Mouse (Mus musculus) skeletal muscle tissue, adult 2 months (tissue): ENCODE measurements around the gene Lipe.
A peak's percentile ranks its signal among the peaks of the same experiment; 100 is the strongest.
"Not testable (repeated sequence)": the region's sequence is repeated elsewhere in the genome, so short reads cannot be mapped to it uniquely, and the experiment has no call there.

Experiments used
- DNase-seq: peaks from one replicate; pipeline ENCODE4 v3.0.0-alpha.2; 2012; ENCODE audit warnings: low read depth, low spot score

Gene Lipe

DNA sequence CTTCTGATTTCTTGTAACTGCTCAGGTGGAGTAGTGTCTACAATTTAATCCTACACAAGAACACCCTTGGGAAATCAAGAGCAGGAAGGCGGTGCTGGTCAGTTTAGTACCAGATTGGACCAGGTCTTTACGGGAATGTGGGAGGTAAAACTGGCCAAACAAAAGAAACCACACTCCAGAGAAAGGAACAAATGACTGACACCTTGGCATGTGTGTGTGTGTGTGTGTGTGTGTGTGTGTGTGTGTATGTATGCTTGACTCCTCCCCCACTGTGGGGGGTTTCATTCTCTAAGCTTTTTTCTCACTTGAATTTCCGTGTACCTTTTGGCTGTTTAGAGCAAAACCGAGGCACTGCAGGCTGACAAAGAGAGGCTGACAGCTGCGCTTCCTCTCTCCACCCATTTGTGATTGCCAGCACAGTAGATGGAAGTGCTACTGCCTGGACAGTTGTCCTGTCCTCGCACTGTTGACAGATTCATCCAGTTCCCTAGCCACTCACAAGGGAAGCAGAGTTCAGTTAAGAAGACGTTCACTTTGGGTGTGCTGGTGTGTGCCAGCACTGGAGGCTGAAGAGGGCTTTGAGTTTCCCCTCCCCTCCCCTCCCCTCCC is 14.4 kb upstream of the Lipe start, which contains the start of gene Cxcl17:
Cxcl17 (minus strand) TSS at position 54 of the 609 bp plus-strand sequence.
- no peak for DNase-seq

DNA sequence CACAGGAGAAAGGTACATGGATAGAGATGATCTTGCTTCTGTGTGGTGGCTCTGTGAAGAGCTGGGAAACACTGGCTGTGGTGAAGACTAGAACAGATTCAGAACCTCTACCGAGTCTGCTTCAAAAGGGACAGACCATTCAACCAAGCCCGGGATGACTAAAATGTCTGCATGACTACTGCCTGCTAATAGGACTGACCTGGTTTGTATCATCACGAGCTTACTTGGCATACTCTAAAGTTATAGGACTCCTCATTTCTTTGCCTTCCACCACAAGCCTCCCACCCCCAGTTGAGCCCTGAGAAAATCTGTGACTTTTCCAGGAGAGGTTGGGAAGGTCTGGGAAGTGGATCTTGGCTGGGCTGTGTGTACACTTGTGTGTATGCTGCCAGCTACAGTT is 13.4 kb upstream of the Lipe start:
- DNase-seq = no peak

DNA sequence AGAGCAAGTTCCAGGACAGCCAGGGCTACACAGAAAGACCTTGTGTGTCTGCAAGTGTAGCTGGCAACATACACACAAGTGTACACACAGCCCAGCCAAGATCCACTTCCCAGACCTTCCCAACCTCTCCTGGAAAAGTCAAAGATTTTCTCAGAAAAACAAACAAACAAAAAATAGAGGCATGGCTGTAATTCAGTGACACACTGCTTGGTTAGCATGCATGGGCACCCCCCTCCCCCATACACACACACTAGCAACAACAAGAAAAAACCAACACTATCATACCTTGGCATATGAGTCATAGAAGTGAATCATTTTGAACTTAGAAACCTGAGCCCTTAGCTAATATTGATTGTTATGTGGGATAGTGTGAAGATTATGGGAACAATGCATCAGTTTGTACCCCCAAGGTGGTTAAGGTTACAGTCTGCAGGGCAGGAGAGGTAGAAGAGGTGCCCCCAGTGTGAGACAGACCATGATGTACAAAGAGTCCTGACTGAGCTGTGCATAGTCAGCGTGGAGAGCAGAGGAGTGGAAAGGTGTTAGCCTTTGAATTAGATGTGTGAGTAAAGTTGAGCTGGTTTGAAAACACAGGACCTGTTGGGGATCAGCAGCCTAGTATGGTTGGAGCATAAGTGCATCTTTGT is 12.6 kb upstream of the Lipe start:
- DNase-seq = no peak

DNA sequence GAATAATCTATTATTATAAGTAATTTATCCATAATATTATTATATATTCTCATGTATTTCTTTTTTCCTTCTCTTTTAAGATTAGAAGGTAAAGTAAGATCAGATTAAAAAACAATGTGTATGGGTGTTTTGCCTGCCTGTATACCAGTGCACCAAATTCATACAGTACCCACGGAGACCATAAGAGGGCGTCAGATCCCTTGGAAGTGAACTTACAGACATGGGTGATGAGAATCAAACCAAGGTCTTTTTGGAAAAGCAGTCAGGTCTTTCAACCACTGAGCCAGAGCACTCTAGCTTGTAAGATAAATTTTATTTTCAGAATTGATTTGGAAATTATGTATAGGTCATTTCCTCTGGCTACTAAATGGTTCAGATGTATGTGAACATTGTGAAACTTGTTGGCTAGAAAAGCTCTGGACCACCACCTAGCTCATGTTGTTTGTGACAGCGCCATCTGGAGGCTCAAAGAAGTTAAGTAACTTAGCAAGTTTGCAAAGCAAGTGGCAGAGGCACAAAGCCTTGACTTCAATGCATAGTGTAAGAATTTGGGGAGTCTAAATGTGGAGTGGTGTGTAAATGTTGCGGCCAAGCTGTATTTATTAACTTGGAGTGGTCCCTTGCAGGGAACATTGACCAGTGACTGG is 10.7 kb upstream of the Lipe start:
- no peak for DNase-seq

DNA sequence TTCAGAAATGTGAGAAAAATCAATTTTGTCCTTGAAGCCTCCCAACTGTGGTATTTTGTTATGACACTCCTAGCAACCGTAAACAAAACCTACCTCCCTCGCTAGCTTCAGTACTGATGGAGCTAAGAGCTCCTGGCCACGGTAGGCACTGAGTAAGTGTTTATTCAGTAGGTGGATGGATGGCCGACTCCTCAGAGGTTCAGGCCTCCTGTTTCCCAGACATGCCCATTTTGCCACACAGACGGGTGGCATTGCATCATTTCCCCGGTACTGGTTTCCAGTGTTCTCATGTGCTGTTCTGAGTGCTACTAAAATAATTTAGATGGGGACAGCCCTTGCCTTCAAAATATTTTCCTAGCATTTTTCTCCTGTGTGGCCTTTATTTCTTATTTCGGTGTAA is 8.0 kb upstream of the Lipe start:
- DNase-seq = no peak

DNA sequence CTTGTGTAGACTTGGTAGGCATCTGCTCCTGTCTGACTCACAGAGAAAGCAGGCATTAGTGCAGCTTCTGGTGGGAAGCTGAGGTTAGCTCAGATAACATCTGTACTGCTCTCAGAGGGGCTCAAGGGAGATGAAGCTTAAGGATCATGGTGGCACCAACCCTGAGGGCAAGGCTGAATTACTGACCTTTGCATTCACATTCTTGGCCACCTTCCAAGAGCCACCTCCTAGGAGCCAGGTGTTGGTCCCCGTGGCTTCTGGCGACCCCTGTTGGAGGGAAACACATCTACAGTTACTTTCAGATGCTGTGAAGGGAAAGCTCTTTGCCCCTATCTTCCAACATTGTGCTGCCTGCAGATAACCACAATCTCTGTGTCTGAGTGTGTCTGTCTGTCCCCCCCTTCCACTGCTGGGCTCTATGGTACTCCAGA is 4.2 kb upstream of the Lipe start:
- DNase-seq = peak; percentile 74

DNA sequence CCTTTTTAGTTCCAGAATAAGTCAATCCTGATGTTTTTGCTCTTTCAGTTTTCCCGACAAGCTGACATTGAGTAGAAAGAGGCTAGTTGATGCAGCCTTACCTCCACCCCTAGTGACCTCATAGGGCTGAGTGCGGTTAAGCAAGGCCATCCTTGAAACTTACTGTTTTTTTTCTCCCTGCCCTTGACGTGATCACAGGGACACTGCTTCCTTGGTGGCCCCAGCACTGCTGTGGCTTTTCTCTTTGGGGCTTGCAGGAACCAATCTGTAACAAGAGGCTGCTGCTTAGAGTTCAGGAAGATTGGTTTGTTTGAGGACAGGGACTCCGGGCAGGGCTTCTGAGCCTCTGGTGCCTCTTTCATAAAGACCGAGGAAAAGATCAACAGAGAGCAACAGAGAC is 3.5 kb upstream of the Lipe start:
- no peak for DNase-seq

DNA sequence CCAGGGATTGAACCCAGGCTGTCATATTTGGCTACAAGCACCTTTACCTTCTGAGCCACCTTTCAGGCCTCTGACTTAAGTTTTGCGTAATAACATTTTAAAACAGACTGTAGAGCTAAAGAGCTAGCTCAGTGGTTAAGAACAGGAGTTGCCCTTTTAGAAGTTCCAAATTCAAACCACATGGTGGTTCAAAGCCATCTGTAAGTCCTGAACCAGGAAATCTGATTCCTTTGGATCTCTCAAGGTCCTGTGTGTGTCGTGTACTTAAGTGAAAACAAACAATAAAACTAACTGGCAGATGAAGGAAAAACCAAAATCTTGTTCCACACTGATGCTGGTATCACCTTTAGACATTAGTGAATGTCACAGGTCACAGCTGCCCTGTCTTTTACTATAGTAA is 3.0 kb upstream of the Lipe start:
- DNase-seq = no peak

DNA sequence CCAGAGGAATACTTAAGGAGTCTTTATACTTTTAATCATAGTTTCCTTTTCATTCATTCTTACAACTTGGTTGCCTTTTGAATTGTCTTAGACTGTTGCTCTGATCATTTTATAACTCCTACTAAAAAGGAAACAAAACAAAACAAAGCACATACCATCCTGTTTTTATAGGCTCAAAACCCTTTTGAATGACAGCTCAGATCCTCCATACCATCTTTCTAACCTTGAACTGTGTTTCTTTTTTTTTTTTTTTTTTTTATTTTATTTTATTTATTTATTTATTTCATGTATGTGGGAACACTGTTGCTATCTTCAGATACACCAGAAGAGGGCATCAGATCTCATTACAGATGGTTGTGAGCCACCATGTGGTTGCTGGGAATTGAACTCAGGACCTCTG is 518 bp upstream of the Lipe start:
- DNase-seq = not testable (repeated sequence)

DNA sequence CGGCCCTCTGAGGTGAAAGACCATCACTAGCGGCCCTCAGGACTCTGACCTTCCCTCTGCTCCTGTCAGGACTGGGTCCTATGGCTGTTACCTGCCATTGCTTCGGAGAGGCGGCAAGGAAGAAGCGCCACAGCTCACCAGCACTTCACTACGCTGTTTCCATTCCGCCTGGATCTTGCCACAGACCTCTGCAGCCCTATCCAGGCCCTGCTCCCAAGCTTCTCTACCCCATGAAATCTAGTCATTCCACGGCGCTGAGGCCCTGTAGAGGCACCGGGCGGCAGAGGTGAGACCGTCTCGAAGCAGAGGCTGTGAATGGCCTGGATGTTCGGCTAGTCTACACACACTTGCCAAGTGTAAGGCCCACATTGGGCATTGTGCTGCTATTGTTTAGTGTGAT is 1.9 kb downstream of the Lipe start:
- DNase-seq = no peak

DNA sequence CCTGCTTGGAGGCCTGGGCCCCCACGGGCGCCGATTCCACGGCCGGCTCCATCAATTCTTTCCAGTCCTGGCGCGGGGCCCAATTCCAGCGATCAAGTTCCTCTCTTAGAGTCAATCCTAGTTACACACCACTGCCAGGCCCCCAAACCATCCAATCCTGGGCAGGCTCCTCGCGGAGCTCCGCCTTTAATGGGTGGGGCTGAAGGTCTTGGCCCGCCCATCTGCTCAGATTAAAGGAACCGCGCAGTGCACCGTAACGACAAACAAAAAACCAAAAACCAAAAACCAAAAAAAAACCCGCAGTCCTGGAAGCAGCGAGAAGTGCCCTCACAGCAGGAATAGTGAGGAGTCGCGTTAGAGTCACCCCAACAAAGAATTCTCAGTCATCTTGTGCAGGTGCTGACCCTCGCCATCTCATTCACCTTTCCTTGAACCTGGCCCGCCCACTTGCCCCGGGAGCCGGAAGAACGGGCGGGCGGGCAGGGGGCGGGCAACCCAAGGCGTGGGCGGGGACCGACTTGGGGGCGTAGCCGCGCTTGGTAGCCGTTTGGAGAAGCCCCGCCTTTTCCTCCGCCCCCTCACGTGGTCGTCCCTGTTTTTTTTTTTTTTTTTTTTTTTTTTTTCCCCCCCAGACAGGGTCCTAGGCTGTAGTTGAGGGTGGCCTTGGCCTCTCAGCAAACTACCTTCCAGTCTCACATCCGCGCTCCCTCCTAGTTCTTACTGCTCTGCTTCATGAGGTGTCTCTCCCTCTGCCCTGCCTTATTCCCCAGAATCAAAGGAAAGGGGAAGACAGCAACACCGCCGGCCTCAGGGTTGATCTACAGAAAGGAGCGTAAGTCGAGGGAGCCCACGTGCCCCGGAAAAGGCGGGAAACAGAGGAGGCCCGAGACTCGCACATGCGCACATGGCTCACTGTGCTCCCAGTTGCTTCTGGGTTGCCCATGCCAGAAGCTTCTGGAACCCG is 2.7 kb downstream of the Lipe start:
- peak; percentile 95 for DNase-seq

DNA sequence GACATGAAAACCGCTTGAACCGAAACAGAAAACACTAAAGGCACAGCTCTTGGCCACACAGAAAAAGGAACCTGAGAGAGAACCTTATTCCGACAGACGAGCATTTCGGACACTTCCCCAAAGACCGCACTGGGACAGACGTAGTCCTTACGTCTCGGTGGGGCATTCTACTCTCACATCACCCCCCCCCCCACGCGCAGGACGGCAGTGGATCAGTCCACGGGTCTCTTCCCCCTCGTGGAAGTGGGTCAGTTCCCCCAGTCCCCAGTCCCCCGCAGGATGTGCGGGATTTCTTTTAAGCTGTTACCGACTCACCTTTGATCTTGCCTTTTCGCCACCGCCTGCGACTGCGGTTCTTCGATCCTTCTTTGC is 3.3 kb downstream of the Lipe start:
- no peak for DNase-seq

DNA sequence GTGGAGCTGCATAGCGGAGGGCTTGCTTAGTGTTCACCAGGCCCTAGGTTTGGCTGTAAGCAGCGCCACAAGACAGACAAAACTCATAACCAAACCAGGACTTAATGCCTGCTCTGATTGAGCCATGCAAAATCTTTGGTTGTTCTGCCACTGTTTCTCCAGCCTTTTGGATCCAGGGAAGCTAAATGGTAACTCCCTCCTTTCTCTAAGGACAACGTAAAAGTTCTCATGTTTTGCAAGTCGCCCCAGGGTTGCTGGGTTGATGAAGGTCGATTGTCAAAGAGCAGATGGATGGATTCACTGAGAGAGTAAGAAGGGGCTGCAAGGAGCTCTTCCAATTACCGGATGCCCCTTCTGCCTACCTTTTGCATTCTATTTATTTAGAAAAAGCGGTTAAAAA is 3.8 kb downstream of the Lipe start:
- no peak for DNase-seq

DNA sequence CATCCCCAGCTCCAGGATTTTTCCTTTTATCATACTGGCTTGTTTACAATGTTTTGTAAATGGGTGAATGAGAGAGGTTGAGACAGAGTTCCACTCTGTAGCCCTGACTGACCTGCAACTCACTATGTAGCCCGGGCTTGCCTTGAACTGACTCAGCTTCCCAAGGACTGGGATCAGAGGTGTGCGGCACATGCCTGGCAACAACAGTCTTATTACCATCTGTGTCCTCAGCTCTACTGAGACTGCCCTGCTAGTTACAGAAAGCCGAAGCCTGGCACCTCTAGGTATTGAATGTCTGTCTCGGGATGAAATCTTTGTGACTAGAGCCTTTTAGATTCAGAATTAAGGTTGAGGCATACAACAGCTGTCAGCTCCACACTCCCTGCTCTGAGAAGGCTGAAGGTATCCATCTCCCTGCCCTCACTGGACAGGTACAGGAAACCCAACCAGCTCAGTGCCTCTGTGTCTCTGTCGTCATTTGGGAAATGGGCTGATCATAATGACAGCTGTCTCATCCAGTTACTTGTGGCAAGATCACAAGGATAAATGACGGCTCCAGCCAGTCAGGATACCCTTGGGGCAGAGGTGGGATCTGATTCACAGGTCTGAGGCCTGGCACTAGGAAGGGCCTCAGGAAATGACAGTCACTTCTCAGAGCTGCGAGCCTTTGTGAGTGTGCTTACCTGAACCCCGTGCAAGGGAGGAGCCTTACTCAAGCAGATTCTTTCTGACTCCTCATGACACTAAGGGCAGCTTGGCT is 4.9 kb downstream of the Lipe start:
- DNase-seq = no peak

DNA sequence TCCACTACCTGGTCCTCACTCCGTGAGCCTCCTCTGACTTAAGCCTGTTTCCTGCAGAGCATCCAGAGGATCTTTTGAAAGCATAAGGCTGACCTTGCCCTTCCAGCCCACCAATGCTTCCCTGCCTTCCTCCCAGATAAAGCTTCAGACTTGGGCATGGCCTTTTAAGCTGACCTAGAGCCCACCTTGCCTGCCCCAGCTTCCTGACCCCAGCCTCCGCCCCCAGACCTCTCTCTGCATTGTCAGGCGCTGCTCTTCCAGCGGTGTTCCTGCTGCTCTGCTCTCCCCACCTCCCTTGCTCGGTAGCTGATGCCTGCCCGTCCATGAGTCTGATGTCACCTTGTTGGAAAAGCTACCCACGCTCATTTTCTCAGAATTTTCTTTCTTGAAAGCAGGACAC is 5.7 kb downstream of the Lipe start:
- DNase-seq = no peak

DNA sequence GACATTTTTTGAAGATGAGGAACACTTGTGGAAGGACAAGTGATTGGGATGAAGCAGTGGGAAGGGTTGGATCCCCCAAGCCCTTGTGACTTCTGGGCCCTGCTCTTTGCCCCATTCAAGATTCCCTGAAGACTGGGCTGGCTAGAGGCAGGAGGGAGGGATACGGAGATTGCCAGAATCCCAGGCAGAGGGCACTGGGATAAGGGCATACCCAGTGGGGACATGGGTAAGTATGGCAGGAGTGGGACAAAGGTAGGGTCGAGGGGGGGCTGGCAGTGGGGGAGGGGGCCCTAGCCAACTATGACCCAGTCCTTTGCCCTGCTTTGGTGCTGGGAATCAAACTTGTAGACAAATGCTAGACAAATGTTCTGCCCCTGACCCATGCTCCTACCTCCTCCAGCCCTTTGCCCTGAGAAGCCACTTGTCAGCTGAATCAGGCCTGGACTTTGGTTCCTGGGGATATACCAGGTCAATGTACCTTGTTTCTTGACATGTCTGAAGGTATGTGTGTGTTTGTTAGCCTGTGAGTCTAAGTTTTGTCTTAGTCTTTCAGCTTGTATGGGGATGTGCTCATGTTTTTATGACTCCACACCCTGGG is 6.6 kb downstream of the Lipe start:
- DNase-seq = no peak

DNA sequence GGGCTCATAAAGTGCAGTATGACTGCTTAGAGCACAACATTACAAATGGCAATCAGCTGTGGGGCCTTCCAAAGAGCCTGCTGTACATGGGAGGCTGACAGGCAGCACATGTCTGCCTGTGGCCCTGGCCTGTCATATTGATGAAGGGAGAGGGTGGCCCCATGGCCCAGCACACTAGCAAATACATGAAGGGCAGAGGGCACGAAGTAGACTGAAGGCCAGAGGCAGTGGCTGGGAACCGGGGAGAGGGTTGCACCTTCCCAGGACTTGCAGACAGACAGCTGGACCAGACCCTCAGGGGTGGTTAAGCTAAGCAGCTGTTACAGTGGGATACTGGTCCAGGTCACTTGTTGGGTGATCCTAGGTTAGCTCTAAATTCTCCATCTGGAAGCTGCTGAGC is 7.5 kb downstream of the Lipe start:
- no peak for DNase-seq

DNA sequence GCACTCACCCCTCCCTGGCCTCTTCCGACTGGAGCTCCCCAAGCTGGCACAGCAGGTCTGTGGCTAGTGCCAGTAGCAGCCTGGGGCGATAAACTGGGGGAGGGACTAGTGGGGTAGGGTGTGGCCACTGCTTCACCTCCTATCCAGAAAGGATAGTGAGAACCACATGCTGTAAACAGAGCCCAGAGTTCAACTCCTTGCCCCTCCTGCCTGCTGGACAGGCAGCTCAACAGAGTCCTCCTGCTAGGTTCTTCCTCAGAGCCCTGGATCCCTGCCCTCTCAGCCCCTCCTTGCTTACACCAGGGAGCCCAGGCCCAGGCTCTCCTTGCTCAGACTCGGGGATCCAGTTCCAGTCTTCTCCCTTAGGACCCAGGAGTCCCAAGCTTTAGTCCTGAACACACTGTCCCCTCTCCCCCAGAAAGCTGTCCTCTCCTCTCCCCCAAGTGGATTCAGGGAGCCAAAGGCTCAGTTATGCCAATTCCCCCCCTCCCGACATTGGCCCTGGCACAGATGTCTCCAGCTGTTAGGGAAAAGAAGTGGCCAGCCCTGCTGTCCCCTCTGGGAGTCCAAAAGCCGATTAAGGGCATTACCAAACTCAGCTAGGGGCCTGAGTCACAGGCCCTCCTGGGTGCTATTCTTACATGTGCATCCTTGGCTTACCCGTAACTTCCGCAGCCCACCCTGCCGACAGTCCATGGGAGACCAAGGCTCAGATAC is 8.3 kb downstream of the Lipe start:
- peak; percentile 91 for DNase-seq

DNA sequence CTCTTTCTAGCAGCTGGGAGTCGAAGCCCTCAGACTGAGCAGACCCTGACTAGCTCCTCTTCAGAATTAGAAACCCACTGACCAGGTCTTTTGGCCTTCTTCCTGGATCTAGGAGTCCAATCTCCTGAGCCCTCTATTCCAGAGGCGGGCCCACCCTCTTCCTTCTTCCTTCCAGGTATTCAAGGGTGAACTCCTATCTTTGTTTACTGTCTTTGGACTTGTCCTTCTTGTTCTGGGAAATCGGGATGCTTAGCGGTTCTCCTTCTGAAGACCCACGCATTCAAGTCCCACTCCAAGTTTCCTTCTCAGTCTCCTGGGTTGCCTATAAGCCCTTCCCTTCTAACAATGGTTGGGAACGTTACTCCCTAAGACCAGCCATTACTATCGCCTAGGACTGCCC is 9.6 kb downstream of the Lipe start:
- DNase-seq = no peak

DNA sequence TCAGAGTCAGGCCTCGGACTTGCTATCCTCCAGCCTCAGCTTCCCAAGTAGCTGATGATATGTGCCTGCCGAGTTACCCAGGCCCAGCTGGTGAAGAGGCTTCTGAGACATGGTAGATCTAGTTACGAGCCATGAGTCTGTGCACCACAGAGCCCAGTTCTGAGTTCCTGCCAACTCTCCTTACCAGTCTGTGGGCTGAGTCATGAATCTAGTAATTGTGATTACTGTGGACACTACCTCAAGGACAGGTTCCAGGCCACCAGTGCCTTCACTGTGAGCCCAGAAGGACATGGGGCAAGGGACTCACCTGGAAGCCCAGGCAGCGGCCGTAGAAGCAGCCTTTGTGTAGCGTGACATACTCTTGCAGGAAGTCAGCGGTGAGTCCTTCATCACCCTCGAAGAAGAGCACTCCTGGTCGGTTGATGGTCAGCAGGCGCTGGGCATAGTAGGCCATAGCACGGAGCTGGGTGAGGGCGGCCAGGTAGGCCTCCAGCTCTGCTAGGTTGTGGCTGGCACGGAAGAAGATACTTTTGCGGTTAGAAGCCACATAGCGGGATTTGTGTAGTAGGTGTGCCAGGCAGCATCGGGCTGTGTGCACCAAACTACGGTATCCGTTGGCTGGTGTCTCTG is 10.6 kb downstream of the Lipe start:
- DNase-seq = no peak
